ENCODE assay signal across 17 mouse cellular contexts in genomic region chr13:46841668-46842067, GRCm38 (mm10).
DNase-seq lines count a peak whose midpoint lies in the region; ATAC-seq lines count a peak whose summit lies in the region.
"Had no signal": no experiment of that assay in that cellular context is flagged by ENCODE, and none has a peak within 500 bp of the region (broad histone marks: within the 10 kb centered on the region; RNA-seq: fewer than 3 reads in every experiment).

No protein-coding gene starts in this region.

- H3K27me3 ChIP-seq in heart, embryonic 12.5 days (replicated peaks) = no peaks in the 10 kb centered on the region
- H3K27me3 ChIP-seq: embryonic facial prominence, embryonic 12.5 days; forebrain, embryonic 13.5 days; hindbrain, embryonic 12.5 days; intestine, embryonic 15.5 days; limb, embryonic 12.5 days; neural tube, embryonic 13.5 days had no signal

- H3K9me3 ChIP-seq in heart, embryonic 12.5 days (replicated peaks) = no peaks in the 10 kb centered on the region
- H3K9me3 ChIP-seq: embryonic facial prominence, embryonic 12.5 days; forebrain, embryonic 13.5 days; hindbrain, embryonic 12.5 days; intestine, embryonic 15.5 days; limb, embryonic 12.5 days; neural tube, embryonic 13.5 days had no signal

- peak overlapping the region; percentile 8; the same call in 1 of the 2 replicates for H3K27ac ChIP-seq in heart, embryonic 12.5 days (ENCODE audit: poor library complexity, severe bottlenecking)
- H3K27ac ChIP-seq: forebrain, embryonic 13.5 days; hindbrain, embryonic 12.5 days; intestine, embryonic 15.5 days; neural tube, embryonic 13.5 days had no signal

- peaks cover 3% of the 10 kb centered on the region; the same call in 1 of the 2 replicates for H3K36me3 ChIP-seq in heart, embryonic 12.5 days
- H3K36me3 ChIP-seq: embryonic facial prominence, embryonic 12.5 days; hindbrain, embryonic 12.5 days; intestine, embryonic 15.5 days; limb, embryonic 12.5 days; neural tube, embryonic 13.5 days had no signal

- intact Hi-C loops in heart, postnatal 25 days (cut with DNase I) = loop anchor here (2.0 to 5.0 kb wide), 2 partner anchors 41 to 87 kb away; partner anchors contain the start of gene Kif13a

- H3K4me3 ChIP-seq in heart, embryonic 12.5 days = no peak overlapping the region
- H3K4me3 ChIP-seq: embryonic facial prominence, embryonic 12.5 days; forebrain, embryonic 13.5 days; hindbrain, embryonic 12.5 days; intestine, embryonic 15.5 days; limb, embryonic 12.5 days; neural tube, embryonic 13.5 days had no signal

- 80% methylated on average over 3 of the region's 3 CpGs for WGBS in heart, embryonic 12.5 days

- DNase-seq in heart, postnatal 25 days (ENCODE audit: low spot score) = no peak
- peak; percentile 11 for DNase-seq in urinary bladder, postnatal 25 days (ENCODE audit: low spot score)
- DNase-seq in urinary bladder, adult 18-20 months (ENCODE audit: low spot score in 2 of 2) = no peak
- peak; percentile 56 for DNase-seq in fat pad, adult 2 months (ENCODE audit: extremely low read depth, low read depth, low spot score)
- no peak for DNase-seq in spleen, postnatal 14 days (ENCODE audit: low spot score in 2 of 2)
- DNase-seq in kidney, adult 8-10 months = no peak
- DNase-seq: kidney, postnatal 25 days; layer of hippocampus, postnatal 36 days; thymus, postnatal 4 days had no signal

- H3K4me1 ChIP-seq in heart, embryonic 12.5 days (replicated peaks) = peaks cover 16% of the 10 kb centered on the region
- H3K4me1 ChIP-seq: embryonic facial prominence, embryonic 12.5 days; intestine, embryonic 15.5 days had no signal

- no peak overlapping the region for H3K4me2 ChIP-seq in heart, embryonic 12.5 days
- H3K4me2 ChIP-seq: embryonic facial prominence, embryonic 12.5 days; forebrain, embryonic 13.5 days; hindbrain, embryonic 12.5 days; intestine, embryonic 15.5 days; limb, embryonic 12.5 days; neural tube, embryonic 13.5 days had no signal

- no peak for ATAC-seq in heart, embryonic 12.5 days (ENCODE audit: insufficient number of reproducible peaks, low FRiP score)
- ATAC-seq: forebrain, embryonic 13.5 days; intestine, embryonic 15.5 days; midbrain, embryonic 16.5 days had no signal

- H3K9ac ChIP-seq in heart, embryonic 12.5 days = no peak overlapping the region
- H3K9ac ChIP-seq: embryonic facial prominence, embryonic 12.5 days; forebrain, embryonic 13.5 days; hindbrain, embryonic 12.5 days; intestine, embryonic 15.5 days; limb, embryonic 12.5 days; neural tube, embryonic 13.5 days had no signal

Comparison
In these comparisons a context has a peak if more than half of its experiments do, and no peak if none do; other contexts are left out.
1. DNase-seq: peak in urinary bladder, postnatal 25 days (single experiment) and fat pad, adult 2 months (single experiment); none in heart, postnatal 25 days (single experiment), urinary bladder, adult 18-20 months (0 of 2), spleen, postnatal 14 days (0 of 2) and kidney, adult 8-10 months (0 of 2).